Mouse (Mus musculus) kidney, postnatal 4 days (tissue): ENCODE results near the gene Dpp10.

Source experiments
- DNase-seq, 2 experiments: peaks; one replicate each; pipeline ENCODE4 v3.0.0; 2021; ENCODE audit warnings: mixed read lengths in 2 of 2

The Dpp10 gene

DNA sequence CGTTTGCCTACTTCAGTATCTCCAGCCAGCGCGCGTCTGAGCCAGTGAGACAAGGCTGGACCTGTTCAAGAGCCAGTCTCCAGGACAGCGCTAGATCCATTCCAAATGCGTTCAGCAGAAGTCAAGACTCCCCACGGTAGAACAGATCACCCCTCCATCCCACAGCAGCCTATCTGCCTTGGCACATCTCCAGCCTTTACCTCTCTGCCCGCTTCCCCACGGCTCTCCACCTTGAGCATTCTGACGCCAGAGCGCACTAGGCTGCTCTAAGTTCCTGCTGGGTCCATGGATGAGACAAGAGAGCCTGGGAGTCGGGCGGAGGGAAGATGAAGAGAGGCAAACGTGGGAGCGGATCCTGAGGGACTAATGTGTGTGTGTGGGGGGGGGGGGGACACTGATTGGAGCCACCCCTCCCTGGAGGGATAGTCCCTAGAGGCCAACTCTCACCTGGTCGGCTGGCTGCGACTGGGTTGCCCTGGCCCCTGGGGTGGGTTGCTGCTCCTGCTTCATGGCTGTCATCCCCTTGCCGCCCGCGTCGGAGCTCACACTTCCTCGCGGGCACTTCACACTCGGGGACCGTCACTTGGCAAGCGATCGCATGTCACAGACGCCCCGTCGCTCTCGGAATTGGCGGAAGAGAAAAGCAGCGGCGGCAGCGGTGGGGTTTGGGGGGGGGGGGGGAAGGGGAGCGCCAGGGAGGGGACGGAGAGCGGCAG is at the start of gene Dpp10:
Gene Dpp10 (minus strand): TSS at position 635 of the 716 bp plus-strand sequence.
- peak; percentile 4 to 9 for DNase-seq

DNA sequence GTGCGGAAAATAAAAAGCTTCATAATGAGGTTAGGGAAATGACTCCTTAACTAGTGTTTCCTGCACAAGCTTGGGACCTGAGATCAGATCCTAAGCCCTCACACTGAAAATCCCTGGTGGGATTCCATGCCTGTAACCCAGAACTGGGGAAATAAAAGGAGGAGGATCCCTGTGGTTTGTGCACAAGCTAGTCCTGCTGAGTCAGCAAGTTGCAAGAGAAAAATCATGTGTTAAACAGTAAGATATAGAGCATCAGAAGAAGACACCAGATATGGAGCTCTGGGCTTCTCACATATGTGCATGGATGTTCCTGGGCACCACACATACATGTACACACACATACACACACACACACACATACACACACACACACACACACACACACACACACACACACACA is 3.2 kb upstream of the Dpp10 start:
- DNase-seq = no peak

DNA sequence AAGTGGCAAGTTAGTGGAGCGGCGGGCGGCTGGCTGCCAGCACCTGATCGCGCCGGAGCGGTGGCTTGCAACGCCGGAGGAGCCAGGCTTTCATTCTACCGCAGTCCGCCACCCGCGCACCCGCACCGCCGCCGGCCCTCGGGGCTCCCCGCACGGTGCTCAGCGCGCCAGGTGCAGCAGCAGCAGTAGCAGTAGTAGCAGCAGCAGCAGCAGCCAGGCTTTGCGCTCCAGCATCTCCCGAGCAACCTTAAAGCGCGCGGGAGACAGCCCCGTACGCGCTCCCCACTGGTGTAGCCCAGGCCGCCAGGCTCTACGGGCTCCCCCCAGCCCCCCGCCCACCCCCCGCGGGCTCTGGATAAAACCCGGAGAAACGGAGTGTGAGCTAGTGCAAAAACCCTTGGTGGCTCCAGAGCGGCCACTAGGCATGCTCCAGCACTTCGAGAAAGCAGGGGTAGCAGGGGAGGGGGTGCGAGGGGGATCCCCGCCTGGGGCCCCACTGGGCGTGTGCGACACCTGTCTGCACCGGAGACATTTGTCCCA is 472 bp upstream of the Dpp10 start:
- DNase-seq = peak; percentile 22 to 45

DNA sequence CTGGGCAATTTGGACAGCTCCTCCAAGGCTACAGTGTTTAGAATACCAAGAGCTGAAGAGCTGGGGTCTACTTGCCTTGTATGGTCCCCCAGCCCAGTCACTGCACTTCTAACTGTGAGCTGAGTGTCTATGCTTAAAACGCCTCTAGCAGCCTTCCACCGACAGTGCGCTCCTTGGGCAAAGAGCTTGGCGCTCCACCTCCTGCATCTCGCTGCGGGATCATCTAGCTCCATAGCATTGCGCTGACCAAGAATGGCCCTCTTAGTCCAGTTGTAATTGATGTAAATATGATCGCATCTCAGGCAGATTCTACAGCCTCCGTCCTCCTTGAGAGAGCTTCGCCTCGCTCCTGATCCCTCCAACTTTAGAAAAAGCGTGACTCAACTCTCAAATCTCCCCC is 1.2 kb downstream of the Dpp10 start:
- DNase-seq = peak in 1 of 2 experiments; percentile 3

DNA sequence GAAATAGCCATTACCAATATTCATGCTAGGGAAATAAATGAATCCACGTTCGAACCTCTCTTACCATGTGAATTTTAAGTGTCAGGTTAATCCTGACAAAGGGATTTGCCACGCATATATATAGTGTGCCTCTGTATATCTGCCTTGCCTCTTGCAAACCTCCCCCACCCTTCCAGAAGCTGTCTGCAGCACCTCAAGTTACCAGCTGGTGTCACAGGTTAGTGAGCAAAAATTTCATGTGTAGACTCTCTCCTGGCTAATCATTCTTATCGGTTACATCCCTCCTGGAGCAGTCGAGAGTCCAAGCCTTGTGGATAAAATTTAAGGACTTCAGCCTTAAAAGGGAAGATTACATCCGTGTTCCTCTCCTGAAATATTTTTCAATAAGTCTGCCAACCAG is 1.9 kb downstream of the Dpp10 start:
- no peak for DNase-seq

DNA sequence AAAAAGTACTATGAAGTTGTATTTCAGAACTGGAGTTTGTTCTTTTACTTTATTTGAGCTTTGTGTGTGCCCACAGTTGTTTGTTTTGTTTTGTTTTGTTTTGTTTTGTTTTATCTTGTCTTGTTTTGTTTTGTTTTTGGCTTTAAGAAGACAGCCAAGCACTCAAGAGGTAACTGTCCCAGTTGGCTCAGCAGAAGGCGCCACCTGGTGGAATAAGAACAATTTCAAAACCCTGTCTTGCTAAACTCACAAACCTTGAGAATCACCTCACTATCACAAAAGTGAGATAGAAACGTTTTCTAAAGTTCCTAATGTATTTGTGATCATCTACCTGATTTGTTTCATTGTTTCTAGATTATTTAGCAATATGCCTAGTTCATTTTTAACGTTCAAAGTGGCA is 3.8 kb downstream of the Dpp10 start:
- peak; percentile 37 to 49 for DNase-seq

DNA sequence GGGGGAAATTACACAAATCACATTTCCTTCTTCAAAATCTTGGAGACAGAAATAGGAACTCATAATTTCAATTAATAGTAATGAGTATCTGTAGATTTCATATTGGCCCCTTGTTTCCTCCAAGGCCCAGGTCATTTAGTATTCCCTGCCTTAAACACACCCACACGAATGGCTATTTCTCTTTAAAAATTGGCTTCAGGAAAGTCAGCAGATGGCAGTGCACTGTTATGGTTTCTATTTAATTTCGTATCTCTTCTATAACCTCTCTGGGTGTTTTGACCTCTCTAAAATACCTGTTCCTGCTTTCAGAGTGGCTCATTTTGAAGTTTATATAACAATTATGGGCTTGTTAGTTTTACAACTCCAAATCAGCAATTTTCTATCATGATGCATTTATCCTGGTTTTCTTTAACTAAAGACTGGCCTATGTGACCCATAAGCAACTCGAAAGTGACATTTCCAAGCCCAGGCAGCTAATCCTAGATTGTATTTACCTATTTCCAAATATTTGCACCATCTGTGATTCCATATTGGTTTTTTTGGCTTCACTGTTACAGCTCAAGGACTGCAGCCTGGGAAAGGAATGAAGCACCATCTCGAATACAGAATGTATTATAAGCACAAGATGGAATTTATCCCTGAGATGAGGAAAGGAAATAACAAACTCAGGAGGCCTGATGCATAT is 9.9 kb downstream of the Dpp10 start:
- DNase-seq = no peak

DNA sequence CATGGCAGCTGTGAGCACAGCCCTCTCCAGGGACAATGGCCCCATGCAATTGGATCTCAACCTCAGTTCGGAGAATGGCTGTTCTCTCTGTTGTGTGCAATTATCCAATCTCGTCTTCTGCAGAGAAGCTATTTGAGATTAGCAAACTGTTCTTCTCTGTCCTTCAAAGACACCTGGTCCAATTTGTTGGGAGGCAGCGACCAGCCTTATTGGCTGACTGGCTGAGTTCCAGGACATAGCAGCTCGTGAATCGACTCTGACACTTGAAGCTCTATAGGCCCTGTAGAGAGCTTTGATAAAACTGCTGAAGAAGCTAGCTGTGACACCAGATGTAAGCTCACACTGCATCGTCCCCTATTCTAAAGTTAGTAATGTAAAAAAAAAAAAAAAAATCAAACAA is 12.7 kb downstream of the Dpp10 start:
- no peak for DNase-seq

DNA sequence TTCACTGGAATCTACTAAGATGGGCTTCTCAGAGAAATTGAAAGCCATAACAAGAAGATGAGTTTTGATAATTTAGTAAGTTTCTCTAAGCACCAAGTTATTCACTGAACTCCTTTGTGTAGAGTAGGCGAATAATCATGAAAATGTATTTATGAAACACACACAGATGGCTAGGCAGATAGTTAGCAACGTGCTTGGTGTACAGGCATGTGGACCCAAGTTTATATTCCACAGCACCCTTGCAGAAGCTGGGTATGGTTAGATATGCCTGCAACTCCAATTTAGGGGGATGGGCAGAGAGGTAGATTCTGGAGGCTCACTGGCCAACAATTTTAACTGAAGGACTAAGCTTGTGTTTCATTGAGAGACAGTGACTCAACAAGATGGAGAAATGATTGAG is 13.4 kb downstream of the Dpp10 start:
- DNase-seq = no peak

DNA sequence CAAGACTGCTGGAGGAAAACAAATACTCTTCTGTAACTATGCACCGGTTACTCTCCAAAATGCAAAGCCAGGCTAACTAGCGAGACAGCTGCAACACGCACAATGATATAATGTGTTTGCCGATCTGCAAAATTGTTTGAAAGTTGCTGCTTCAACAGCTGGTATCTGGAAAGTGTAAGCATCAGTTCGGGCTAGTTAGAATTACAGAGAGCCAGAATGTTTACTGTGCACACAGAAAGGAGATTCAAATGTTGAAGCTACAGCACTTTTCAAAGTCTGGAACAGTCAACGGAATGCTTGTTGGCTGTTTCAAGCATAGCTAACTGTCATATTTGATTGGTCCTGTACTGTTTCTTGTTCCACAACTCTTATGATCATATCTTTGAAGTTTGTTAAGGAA is 42.6 kb downstream of the Dpp10 start:
- DNase-seq = no peak

DNA sequence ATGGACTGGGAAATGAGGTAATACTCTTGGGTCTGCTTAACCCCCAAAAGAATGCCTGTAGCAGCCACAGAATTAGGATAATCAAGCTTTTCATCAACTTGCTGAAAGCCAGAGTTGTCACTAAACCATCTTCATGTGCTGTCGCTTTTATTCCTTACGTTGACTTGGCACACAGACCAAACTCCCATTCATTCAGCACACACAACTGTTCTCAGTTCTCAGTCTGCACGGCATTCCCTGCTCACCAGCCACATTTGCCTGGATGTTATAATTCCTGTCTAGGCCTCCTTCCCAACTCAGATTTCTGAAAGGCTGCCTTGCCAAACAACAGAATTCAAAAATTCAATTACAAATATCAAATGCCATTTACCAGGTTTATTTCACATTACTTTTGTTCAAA is 49.6 kb downstream of the Dpp10 start:
- DNase-seq = no peak

DNA sequence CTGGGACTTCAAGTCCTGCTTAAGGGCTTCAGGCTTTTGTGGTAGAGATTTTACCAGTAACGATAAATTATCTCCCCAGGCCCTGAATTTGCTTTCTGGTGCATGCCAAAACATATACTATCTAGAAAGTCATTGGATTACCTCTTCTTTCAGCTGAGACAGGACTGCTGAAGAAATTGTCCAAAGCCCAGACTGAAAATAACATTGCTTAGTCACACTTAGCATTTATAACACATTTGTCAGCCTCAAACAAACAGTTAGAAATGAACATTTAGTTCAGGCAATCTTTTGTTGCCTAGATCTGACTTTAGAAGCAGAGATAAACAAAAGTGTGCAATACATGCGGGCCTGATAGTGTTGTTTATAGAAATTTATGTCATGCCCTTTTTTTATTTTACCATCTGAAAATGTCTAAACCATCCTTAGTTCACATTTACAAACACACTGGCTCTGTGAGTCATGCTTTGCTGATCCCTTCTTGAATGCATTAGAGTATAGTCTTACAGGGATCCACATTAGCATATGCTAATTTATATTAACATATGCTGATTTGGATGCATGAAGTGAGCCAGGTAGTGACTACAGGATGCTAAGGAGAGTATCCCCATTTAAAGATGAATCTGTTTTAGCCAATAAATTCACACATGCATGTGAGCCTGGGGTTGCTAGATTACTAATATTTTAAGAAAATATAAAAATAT is 59.9 kb downstream of the Dpp10 start:
- no peak for DNase-seq

DNA sequence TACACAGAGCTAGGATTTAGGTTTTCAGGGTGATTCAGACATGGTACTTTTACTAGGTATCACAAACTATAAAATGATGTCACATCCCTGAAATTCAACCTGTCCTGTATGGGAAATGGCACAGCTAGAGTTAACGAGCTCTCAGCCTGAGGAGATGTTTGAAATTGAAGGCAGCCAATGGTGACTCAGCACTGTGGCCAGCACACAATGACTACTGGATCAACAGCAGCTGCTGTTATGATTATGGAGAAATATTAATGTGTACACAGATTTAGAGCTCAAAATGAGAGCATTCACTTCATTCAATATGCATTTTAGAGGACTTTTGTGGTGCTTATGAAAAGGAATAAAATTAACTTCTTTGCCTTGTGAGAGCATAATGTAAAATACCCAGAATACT is 66.8 kb downstream of the Dpp10 start:
- no peak for DNase-seq

DNA sequence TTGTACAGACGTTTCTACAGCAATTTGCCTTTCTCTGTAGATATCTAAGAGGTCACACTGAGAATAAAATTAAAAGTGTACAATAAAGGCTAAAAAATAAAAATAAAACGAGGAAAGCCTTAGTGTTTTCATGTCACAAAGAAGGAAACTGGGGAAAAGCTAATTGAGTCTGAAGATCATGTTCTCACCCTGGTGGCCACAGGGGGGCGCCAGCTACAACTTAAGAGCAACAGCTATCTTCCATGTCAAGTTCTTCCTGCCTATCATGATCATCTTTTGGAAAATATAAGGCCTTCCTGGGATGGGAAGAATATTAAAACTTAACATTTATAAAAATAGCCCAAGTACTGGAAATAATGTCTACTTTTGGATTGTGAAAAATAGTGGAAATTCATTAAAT is 70.7 kb downstream of the Dpp10 start:
- DNase-seq = peak; percentile 47 to 58

DNA sequence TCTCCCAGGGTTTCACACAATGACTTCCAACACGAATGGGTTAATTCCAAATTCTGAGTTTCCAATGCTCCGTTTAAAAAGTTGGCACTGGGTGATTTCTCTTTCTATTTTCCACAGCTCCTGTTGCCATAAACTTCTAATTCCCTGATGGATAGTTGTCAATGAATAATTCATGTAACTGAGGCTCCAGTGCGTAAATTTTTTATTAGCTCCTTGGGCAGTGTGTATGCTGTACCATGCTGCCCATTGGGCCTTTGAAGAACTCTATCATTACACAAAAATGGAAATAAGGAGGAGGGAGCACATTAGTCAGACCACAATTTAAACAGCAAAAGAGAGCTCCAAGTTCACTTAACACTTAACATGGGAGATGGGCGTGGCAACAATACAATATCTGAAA is 99.2 kb downstream of the Dpp10 start:
- no peak for DNase-seq

DNA sequence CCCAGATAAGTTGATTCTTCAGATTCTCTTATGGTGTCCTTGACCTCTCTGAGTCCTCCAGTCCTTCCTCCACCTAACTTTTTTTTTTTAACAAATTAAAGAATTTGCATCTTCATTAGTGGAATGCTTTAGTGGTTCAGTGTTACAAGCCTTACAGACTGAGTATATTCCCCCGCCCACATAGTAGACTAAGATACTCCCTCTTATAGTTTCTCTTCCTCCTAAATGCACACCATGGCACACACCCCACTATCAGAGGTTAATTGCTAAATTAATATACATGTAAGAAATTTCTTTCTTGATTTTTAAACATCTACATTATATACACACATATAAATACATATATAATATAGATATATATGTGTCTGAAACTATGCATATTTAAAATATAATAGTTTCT is 104.5 kb downstream of the Dpp10 start:
- no peak for DNase-seq

DNA sequence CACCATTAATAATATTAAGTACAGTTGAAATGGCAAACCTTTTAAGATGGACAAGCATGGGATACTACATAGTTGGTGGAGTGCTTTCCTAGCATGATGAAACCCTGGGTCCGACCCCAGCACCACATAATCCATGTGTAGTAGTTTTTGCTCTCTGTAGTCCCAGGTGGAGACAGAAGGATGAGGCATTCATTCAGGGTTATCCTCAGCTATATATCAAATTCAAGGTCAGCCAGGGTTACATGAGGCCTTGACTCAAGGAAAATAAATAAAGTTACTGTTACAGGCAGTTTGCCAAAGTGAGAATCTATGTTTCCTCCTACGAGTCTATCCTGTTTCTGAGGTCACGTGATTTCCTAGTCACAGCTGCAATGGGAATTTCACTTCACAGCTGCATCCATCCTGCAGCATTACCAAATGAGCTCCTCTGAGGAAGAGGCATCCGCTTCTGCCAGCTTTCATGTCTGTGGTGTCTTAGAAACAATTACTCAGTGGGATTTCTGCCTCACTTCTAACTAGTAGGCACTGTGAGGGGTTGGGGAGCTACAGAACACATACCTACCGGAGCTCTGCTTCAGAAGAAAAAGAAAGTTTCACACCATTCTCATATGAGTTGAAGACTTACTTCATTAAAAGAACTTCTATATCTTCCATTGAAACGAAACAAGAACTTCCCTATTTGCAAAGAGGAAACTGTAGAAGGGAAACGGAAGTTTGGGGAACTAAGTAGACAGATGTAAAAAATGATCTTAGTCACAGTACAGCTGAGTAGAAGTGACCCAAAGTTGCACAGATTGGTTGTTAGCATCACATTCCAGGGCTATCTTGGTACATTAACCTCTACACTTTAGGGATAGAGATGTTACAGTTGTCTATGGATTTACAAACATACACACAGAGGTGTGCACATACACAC is 111.3 kb downstream of the Dpp10 start:
- peak; percentile 1 to 10 for DNase-seq

DNA sequence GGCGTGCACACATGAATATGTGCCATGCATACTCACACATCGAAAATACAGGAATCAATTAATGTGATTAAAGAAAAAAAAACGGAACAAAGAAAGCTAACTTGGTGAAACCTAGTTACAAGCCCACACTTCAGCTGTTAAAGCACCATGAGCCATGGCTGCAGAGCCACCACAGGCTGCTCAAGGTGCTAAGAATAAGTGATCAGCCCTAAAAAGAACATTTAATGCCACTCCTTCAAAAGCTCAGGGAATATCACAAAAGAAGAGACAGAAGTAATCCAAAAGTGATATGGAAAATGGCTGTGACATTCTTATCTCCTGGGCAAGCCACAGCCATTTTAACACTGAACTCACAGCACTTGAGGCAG is 117.4 kb downstream of the Dpp10 start:
- DNase-seq = no peak

DNA sequence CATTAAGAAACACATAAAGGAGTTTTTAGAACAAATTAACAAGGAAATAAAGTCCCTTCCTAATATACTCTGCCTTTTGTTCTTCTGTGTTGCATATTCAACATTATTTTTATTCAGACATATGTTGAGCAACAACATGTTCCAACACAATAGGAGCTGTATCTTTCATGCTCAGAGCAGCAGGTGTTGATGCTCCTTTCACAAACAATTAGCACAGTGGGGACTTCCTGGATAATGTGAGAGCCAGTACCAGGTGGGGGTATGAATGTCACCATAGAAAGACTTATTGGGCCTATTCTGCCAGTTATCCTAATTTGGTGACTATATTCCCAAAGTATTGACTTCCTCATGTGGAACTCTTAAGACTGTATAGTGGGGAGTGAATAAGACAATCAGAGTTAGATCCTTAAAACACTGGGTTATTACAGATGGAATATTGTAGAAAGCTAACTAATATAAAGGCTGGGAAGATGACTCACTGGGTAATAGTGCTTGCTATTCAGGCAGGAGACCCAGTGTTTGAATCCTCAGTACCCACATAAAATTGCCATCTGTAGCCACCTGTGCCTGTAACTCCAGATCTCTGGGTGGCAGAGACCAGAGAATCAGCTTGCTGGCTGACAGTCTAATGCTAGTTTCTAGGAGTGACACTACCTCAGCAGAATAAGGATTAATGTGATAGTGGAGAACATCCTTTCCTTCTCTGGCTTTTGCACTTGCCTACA is 117.9 kb downstream of the Dpp10 start:
- DNase-seq = no peak

DNA sequence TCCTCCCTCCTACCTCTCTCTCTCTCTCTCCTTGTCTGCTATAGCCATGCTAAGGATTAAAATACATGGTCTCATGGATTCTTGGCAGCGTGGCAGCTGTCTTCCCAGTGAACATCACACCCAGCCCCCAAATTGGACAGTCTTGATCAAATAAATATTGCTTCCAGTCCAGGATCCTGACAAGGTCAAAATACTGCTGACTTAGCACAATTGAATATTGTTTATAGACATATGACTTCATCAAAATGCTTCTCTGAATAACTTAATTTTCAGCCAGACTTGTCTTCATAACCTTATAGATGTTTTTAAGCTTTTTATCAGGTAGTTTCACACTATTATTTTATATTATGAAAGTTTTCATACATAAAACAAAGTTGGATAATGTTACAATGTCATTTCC is 120.5 kb downstream of the Dpp10 start:
- DNase-seq = no peak

DNA sequence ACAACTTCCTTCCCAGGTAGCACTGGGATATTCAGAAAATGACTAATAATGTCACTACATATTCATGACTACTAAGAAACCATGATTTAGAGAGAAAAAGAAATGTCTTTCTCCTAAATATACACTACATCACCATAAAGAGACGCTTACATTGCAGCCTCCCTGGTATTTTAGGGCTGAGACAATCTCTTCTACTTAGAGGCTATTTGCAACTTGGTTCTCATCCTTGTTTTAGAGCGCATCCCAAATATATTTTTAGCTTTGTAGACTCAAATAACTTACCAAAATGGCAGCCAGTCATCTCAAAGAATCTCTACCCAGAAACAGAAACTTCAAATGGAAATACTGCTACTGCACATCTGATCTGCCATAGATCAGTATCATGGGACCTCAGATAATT is 121.5 kb downstream of the Dpp10 start:
- DNase-seq = no peak

DNA sequence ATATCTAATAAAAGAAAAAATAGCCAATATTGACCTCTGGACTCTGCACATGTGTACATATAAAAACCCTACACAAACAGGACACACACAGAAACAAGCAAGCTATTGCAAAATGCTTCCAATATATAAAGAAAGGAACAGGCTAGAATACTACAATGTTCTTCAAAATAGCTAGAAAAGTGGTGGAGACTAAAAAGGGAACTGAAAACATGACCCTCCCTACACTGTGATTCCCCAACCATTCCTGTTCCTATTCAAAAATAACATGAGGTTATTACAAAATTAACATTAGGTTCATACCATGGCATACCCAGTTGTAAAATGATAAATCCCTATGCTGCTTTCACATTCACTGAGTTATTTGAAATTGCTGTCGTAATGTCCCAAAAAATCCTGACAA is 125.8 kb downstream of the Dpp10 start:
- no peak for DNase-seq
